Mouse (Mus musculus) myocyte (in vitro differentiated cells): ENCODE data around the gene Gm49405.

ENCODE experiments used
- MYOD1 ChIP-seq, 3 experiments: IDR thresholded peaks; one replicate each; pipeline ENCODE4 v1.6.1; 2011; ENCODE audit warnings: control low read depth in 2 of 3, low read depth in 2 of 3, mild to moderate bottlenecking in 2 of 3, moderate library complexity in 1 of 3; ENCODE audit not compliant: insufficient read length in 2 of 3, control insufficient read depth in 1 of 3
- POLR2A ChIP-seq: IDR thresholded peaks from one replicate; pipeline ENCODE4 v1.6.1; 2011; ENCODE audit warnings: low read depth, mild to moderate bottlenecking, control low read depth, moderate library complexity; ENCODE audit not compliant: insufficient read length

GRCm38 (mm10) chr19:3980309-3980708, 20.1 kb upstream of the Gm49405 start:
- TF ChIP-seq MYOD1 (IDR thresholded peaks at IDR 0.05; ENCODE audit: control insufficient read depth in 1 of 3, insufficient read length in 2 of 3, low read depth in 2 of 3), result no peak
- no peak for TF ChIP-seq POLR2A
